Mouse (Mus musculus) testis, adult 2 months (tissue): Measurements from ENCODE around the gene Ankrd33b.

ENCODE experiments used
- CTCF ChIP-seq: fragments of 200-500 bp; IDR thresholded peaks from 2 replicates; pipeline ENCODE4 v1.5.1; 2012; ENCODE audit warnings: low read depth, mild to moderate bottlenecking, inconsistent platforms, low read length, moderate library complexity; ENCODE audit not compliant: control insufficient read depth, insufficient read depth, insufficient replicate concordance
- POLR2A ChIP-seq: fragments of 200-500 bp; IDR thresholded peaks from 2 replicates; pipeline ENCODE4 v1.6.1; 2012; ENCODE audit warnings: low read depth, mild to moderate bottlenecking, inconsistent platforms, low read length, moderate library complexity; ENCODE audit not compliant: control insufficient read depth

- no peak for TF ChIP-seq CTCF
- TF ChIP-seq POLR2A: no peak
These were observed 63.2 kb downstream of the Ankrd33b start for GRCm38 (mm10) chr15:31304302-31304701.
